Mouse (Mus musculus): ENCODE data around the gene Hnrnpa1. TPM values are rescaled to one million over a fixed set of nuclear protein-coding genes. Genes with fewer than 3 reads are reported as not detected.

The Hnrnpa1 gene
- polyA plus RNA-seq, 1 experiment from 2014 or later = 211 TPM

GRCm38 (mm10) chr15:103251595-103251994, 11.4 kb downstream of the Hnrnpa1 start:
- DNase-seq (ENCODE audit: low spot score) = no peak
- no peak overlapping the region for H3K27ac ChIP-seq (ENCODE audit: low read length)
- WGBS = 35% methylated on average over 1 of the region's 1 CpGs
- peaks cover 21% of the 10 kb centered on the region for H3K36me3 ChIP-seq (ENCODE audit: insufficient read depth, low read length)
- peaks cover 3% of the 10 kb centered on the region; the same call in 1 of the 2 replicates for H3K4me1 ChIP-seq (ENCODE audit: insufficient read depth, low read depth, low read length)
- H3K4me3 ChIP-seq (ENCODE audit: low read depth, low read length) = no peak overlapping the region
- no peak for TF ChIP-seq CTCF (IDR thresholded peaks at IDR 0.05)
- TF ChIP-seq EP300 (IDR thresholded peaks at IDR 0.05) = no peak
- no peaks in the 10 kb centered on the region for H3K27me3 ChIP-seq (replicated peaks; ENCODE audit: insufficient read depth, low read length)
- no peak overlapping the region for H3K9ac ChIP-seq (replicated peaks; ENCODE audit: low read depth)
- peak; percentile 8; the same call in 1 of the 2 replicates for ATAC-seq
- no peak overlapping the region for H3K4me2 ChIP-seq (replicated peaks; ENCODE audit: low read depth, low read length)
- H3K9me3 ChIP-seq (ENCODE audit: low read length) = no peaks in the 10 kb centered on the region

GRCm38 (mm10) chr15:103252660-103253059, 12.4 kb downstream of the Hnrnpa1 start:
- H3K4me3 ChIP-seq (ENCODE audit: low read depth, low read length) = no peak overlapping the region
- no peak overlapping the region for H3K4me2 ChIP-seq (replicated peaks; ENCODE audit: low read depth, low read length)
- H3K27ac ChIP-seq (ENCODE audit: low read length) = no peak overlapping the region
- WGBS = 77% methylated on average over 3 of the region's 3 CpGs
- no peaks in the 10 kb centered on the region for H3K27me3 ChIP-seq (replicated peaks; ENCODE audit: insufficient read depth, low read length)
- peaks cover 5% of the 10 kb centered on the region; the same call in 1 of the 2 replicates for H3K4me1 ChIP-seq (ENCODE audit: insufficient read depth, low read depth, low read length)
- 0 out of 2 replicates have a peak, but pooled peaks cover 11% of the 10 kb centered on the region for H3K36me3 ChIP-seq (ENCODE audit: insufficient read depth, low read length)
- no peak overlapping the region for H3K9ac ChIP-seq (replicated peaks; ENCODE audit: low read depth)
- ATAC-seq = 0 out of 2 replicates have a peak, but pooled peaks have one; percentile 23
- H3K9me3 ChIP-seq (ENCODE audit: low read length) = no peaks in the 10 kb centered on the region
- DNase-seq (ENCODE audit: low spot score) = peak; percentile 50
- TF ChIP-seq CTCF (IDR thresholded peaks at IDR 0.05) (no peak), EP300 (IDR thresholded peaks at IDR 0.05) (peak; percentile 50)

GRCm38 (mm10) chr15:103253352-103253751, 13.1 kb downstream of the Hnrnpa1 start:
- H3K36me3 ChIP-seq (ENCODE audit: insufficient read depth, low read length) = 0 out of 2 replicates have a peak, but pooled peaks cover 5% of the 10 kb centered on the region
- no peak for DNase-seq (ENCODE audit: low spot score)
- ATAC-seq = no peak
- no peak overlapping the region for H3K4me3 ChIP-seq (ENCODE audit: low read depth, low read length)
- no peak overlapping the region for H3K27ac ChIP-seq (ENCODE audit: low read length)
- no peak overlapping the region for H3K9ac ChIP-seq (replicated peaks; ENCODE audit: low read depth)
- H3K4me1 ChIP-seq (ENCODE audit: insufficient read depth, low read depth, low read length) = peaks cover 7% of the 10 kb centered on the region; the same call in 1 of the 2 replicates
- no peaks in the 10 kb centered on the region for H3K27me3 ChIP-seq (replicated peaks; ENCODE audit: insufficient read depth, low read length)
- H3K9me3 ChIP-seq (ENCODE audit: low read length) = no peaks in the 10 kb centered on the region
- WGBS = 90% methylated on average over 1 of the region's 1 CpGs
- TF ChIP-seq EP300 (IDR thresholded peaks at IDR 0.05) (no peak), CTCF (IDR thresholded peaks at IDR 0.05) (no peak)
- H3K4me2 ChIP-seq (replicated peaks; ENCODE audit: low read depth, low read length) = no peak overlapping the region

GRCm38 (mm10) chr15:103255169-103255568, 14.9 kb downstream of the Hnrnpa1 start:
- peak overlapping the region; percentile 44 for H3K4me3 ChIP-seq (ENCODE audit: low read depth, low read length)
- H3K9ac ChIP-seq (replicated peaks; ENCODE audit: low read depth) = peak overlapping the region; percentile 48; the same call in 1 of the 2 replicates
- no peaks in the 10 kb centered on the region for H3K9me3 ChIP-seq (ENCODE audit: low read length)
- H3K27me3 ChIP-seq (replicated peaks; ENCODE audit: insufficient read depth, low read length) = no peaks in the 10 kb centered on the region
- H3K4me1 ChIP-seq (ENCODE audit: insufficient read depth, low read depth, low read length) = peaks cover 7% of the 10 kb centered on the region; the same call in 1 of the 2 replicates
- H3K4me2 ChIP-seq (replicated peaks; ENCODE audit: low read depth, low read length) = peak overlapping the region; percentile 74
- TF ChIP-seq EP300 (IDR thresholded peaks at IDR 0.05) (no peak), CTCF (IDR thresholded peaks at IDR 0.05) (peak; percentile 59)
- ATAC-seq (peak; percentile 31), DNase-seq (ENCODE audit: low spot score) (peak; percentile 79)
- peak overlapping the region; percentile 2; the same call in 1 of the 2 replicates for H3K27ac ChIP-seq (ENCODE audit: low read length)
- WGBS = 1% methylated on average over 16 of the region's 25 CpGs
- H3K36me3 ChIP-seq (ENCODE audit: insufficient read depth, low read length) = no peaks in the 10 kb centered on the region

- TF ChIP-seq CTCF (IDR thresholded peaks at IDR 0.05) = no peak
- TF ChIP-seq EP300 (IDR thresholded peaks at IDR 0.05) = no peak
- Histone ChIP-seq H3K27ac (ENCODE audit: low read length) (no peak overlapping the region), H3K27me3 (replicated peaks; ENCODE audit: insufficient read depth, low read length) (no peaks in the 10 kb centered on the region), H3K4me1 (ENCODE audit: insufficient read depth, low read depth, low read length) (peaks cover 7% of the 10 kb centered on the region; the same call in 1 of the 2 replicates), H3K9ac (replicated peaks; ENCODE audit: low read depth) (no peak overlapping the region), H3K9me3 (ENCODE audit: low read length) (no peaks in the 10 kb centered on the region), H3K4me3 (ENCODE audit: low read depth, low read length) (no peak overlapping the region), H3K36me3 (ENCODE audit: insufficient read depth, low read length) (no peaks in the 10 kb centered on the region), H3K4me2 (replicated peaks; ENCODE audit: low read depth, low read length) (no peak overlapping the region)
- no peak for DNase-seq (ENCODE audit: low spot score)
- no peak for ATAC-seq
- WGBS = 87% methylated on average over 6 of the region's 6 CpGs
These were observed 16.2 kb downstream of the Hnrnpa1 start for GRCm38 (mm10) chr15:103256210-103256986.
